Mouse (Mus musculus) C2C12 (cell line): ENCODE data around the gene Fam240a.

Experiments
- CTCF ChIP-seq: IDR thresholded peaks from one replicate; pipeline ENCODE4 v1.5.1; 2011; ENCODE audit not compliant: control insufficient read depth, insufficient read depth, insufficient read length
- MAX ChIP-seq: IDR thresholded peaks from one replicate; pipeline ENCODE4 v1.6.1; 2011; ENCODE audit warnings: mild to moderate bottlenecking, control low read depth

DNA sequence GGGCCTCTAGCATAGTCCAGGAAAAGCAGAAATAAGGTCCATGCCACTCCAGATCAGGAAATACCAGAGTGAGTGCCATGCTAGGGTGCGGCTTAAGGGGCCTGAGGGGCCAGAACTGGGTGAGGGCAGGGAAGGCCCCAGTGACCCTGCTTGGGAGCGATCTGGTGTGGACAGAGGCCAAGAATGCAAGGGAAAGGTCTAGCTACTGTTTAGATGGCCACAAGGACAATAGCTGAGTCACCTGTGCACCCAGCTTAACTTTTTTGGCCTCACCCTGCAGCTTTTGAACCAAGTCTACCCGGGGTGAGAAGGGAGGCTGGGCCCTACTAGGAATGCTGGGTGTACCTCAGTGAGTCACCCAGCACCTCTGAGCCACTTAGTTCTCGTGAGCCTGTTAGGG lies 35.9 kb downstream of the Fam240a start:
- TF ChIP-seq CTCF: no peak
- TF ChIP-seq MAX: no peak
